Mouse (Mus musculus): ENCODE results near the gene 1700037H04Rik. TPM values are rescaled to one million over a fixed set of nuclear protein-coding genes. Genes with fewer than 3 reads are reported as not detected.
A peak's percentile ranks its signal among the peaks of the same experiment; 100 is the strongest.

1700037H04Rik gene
- polyA plus RNA-seq, 1 experiment from 2014 or later = 135 TPM

GRCm38 (mm10) chr2:131134826-131135400 is 25.0 kb downstream of the 1700037H04Rik start:
- H3K4me2 ChIP-seq = peak overlapping the region; percentile 72
- no peaks in the 10 kb centered on the region for H3K27me3 ChIP-seq
- 73% methylated on average over 8 of the region's 8 CpGs for WGBS (ENCODE audit: insufficient replicate concordance)
- H3K4me3 ChIP-seq (replicated peaks) = peak overlapping the region; percentile 14; the same call in 1 of the 2 replicates
- peak overlapping the region; percentile 67 for H3K9ac ChIP-seq
- H3K4me1 ChIP-seq (replicated peaks) = peaks cover 75% of the 10 kb centered on the region
- H3K36me3 ChIP-seq (replicated peaks) = no peaks in the 10 kb centered on the region
- H3K27ac ChIP-seq (replicated peaks) = peak overlapping the region; percentile 98
- no peak for ATAC-seq (ENCODE audit: insufficient read depth)
- H3K9me3 ChIP-seq (replicated peaks) = no peaks in the 10 kb centered on the region

GRCm38 (mm10) chr2:131134381-131134780 is 25.5 kb downstream of the 1700037H04Rik start:
- H3K9ac ChIP-seq = peak overlapping the region; percentile 67; the same call in 1 of the 2 replicates
- no peaks in the 10 kb centered on the region for H3K36me3 ChIP-seq (replicated peaks)
- ATAC-seq (ENCODE audit: insufficient read depth) = no peak
- H3K9me3 ChIP-seq (replicated peaks) = no peaks in the 10 kb centered on the region
- H3K27me3 ChIP-seq = no peaks in the 10 kb centered on the region
- WGBS (ENCODE audit: insufficient replicate concordance) = 13% methylated on average over 1 of the region's 1 CpGs
- H3K4me1 ChIP-seq (replicated peaks) = peaks cover 75% of the 10 kb centered on the region
- H3K4me3 ChIP-seq (replicated peaks) = no peak overlapping the region
- peak overlapping the region; percentile 98 for H3K27ac ChIP-seq (replicated peaks)
- H3K4me2 ChIP-seq = no peak overlapping the region

- Histone ChIP-seq H3K9ac (0 out of 2 replicates have a peak within 1 kb of the TSS, but pooled peaks have one; percentile 67), H3K9me3 (replicated peaks) (no peaks in the 10 kb centered on the region), H3K4me2 (no peak within 1 kb of the TSS), H3K4me3 (replicated peaks) (no peak within 1 kb of the TSS), H3K4me1 (replicated peaks) (peaks cover 84% of the 10 kb centered on the region), H3K27me3 (no peaks in the 10 kb centered on the region), H3K27ac (replicated peaks) (peak within 1 kb of the TSS; percentile 98), H3K36me3 (replicated peaks) (no peaks in the 10 kb centered on the region)
- ATAC-seq (ENCODE audit: insufficient read depth) = no peak
- 81% methylated on average over 9 of the region's 9 CpGs for WGBS (ENCODE audit: insufficient replicate concordance)
These were observed 26.8 kb downstream of the 1700037H04Rik start, which contains the start of gene Gm11037 for GRCm38 (mm10) chr2:131132930-131133547. Gm11037 (plus strand) TSS chr2:131133497.

GRCm38 (mm10) chr2:131132111-131132888 is 27.6 kb downstream of the 1700037H04Rik start:
- no peak for ATAC-seq (ENCODE audit: insufficient read depth)
- no peaks in the 10 kb centered on the region for H3K27me3 ChIP-seq
- no peaks in the 10 kb centered on the region for H3K9me3 ChIP-seq (replicated peaks)
- H3K36me3 ChIP-seq (replicated peaks) = no peaks in the 10 kb centered on the region
- WGBS (ENCODE audit: insufficient replicate concordance) = 72% methylated on average over 10 of the region's 10 CpGs
- no peak overlapping the region for H3K9ac ChIP-seq
- peaks cover 84% of the 10 kb centered on the region for H3K4me1 ChIP-seq (replicated peaks)
- H3K27ac ChIP-seq (replicated peaks) = peak overlapping the region; percentile 63
- H3K4me2 ChIP-seq = no peak overlapping the region
- no peak overlapping the region for H3K4me3 ChIP-seq (replicated peaks)

GRCm38 (mm10) chr2:131130849-131131248 is 29.0 kb downstream of the 1700037H04Rik start:
- H3K9ac ChIP-seq = no peak overlapping the region
- no peak overlapping the region for H3K4me2 ChIP-seq
- peak overlapping the region; percentile 63 for H3K27ac ChIP-seq (replicated peaks)

GRCm38 (mm10) chr2:131129836-131130235 is 30.0 kb downstream of the 1700037H04Rik start:
- H3K27ac ChIP-seq (replicated peaks) = peak overlapping the region; percentile 86
- peak overlapping the region; percentile 47 for H3K4me2 ChIP-seq
- H3K4me3 ChIP-seq (replicated peaks) = no peak overlapping the region
- H3K27me3 ChIP-seq = peaks cover 11% of the 10 kb centered on the region; the same call in 1 of the 2 replicates
- H3K4me1 ChIP-seq (replicated peaks) = peaks cover 82% of the 10 kb centered on the region
- no peaks in the 10 kb centered on the region for H3K36me3 ChIP-seq (replicated peaks)
- 37% methylated on average over 5 of the region's 5 CpGs for WGBS (ENCODE audit: insufficient replicate concordance)
- ATAC-seq (ENCODE audit: insufficient read depth) = peak; percentile 79
- H3K9me3 ChIP-seq (replicated peaks) = no peaks in the 10 kb centered on the region
- 0 out of 2 replicates have a peak overlapping the region, but pooled peaks have one; percentile 10 for H3K9ac ChIP-seq

More at GRCm38 (mm10) chr2:131130849-131131248, 29.0 kb downstream of the 1700037H04Rik start:
- 0 out of 2 replicates have a peak, but pooled peaks cover under 1% of the 10 kb centered on the region for H3K27me3 ChIP-seq
- H3K9me3 ChIP-seq (replicated peaks) = no peaks in the 10 kb centered on the region
- H3K4me1 ChIP-seq (replicated peaks) = peaks cover 85% of the 10 kb centered on the region
- H3K36me3 ChIP-seq (replicated peaks) = no peaks in the 10 kb centered on the region
- WGBS (ENCODE audit: insufficient replicate concordance) = 76% methylated on average over 2 of the region's 2 CpGs
- no peak overlapping the region for H3K4me3 ChIP-seq (replicated peaks)
- no peak for ATAC-seq (ENCODE audit: insufficient read depth)

- Histone ChIP-seq H3K9ac (no peak overlapping the region), H3K27ac (replicated peaks) (peak overlapping the region; percentile 86), H3K4me3 (replicated peaks) (no peak overlapping the region), H3K36me3 (replicated peaks) (no peaks in the 10 kb centered on the region), H3K9me3 (replicated peaks) (no peaks in the 10 kb centered on the region), H3K4me1 (replicated peaks) (peaks cover 76% of the 10 kb centered on the region), H3K27me3 (peaks cover 19% of the 10 kb centered on the region), H3K4me2 (peak overlapping the region; percentile 82)
- ATAC-seq (ENCODE audit: insufficient read depth) = no peak
- WGBS (ENCODE audit: insufficient replicate concordance) = 59% methylated on average over 3 of the region's 3 CpGs
These were observed 31.2 kb downstream of the 1700037H04Rik start for GRCm38 (mm10) chr2:131128636-131129157.

GRCm38 (mm10) chr2:131128211-131128610 is 31.7 kb downstream of the 1700037H04Rik start:
- peaks cover 75% of the 10 kb centered on the region for H3K4me1 ChIP-seq (replicated peaks)
- WGBS (ENCODE audit: insufficient replicate concordance) = 66% methylated on average over 5 of the region's 5 CpGs
- peak overlapping the region; percentile 63; the same call in 1 of the 2 replicates for H3K9ac ChIP-seq
- H3K4me3 ChIP-seq (replicated peaks) = peak overlapping the region; percentile 59
- H3K4me2 ChIP-seq = peak overlapping the region; percentile 82
- no peaks in the 10 kb centered on the region for H3K9me3 ChIP-seq (replicated peaks)
- H3K27me3 ChIP-seq = peaks cover 24% of the 10 kb centered on the region
- ATAC-seq (ENCODE audit: insufficient read depth) = no peak
- no peak overlapping the region for H3K27ac ChIP-seq (replicated peaks)
- no peaks in the 10 kb centered on the region for H3K36me3 ChIP-seq (replicated peaks)

GRCm38 (mm10) chr2:131127161-131127730 is 32.6 kb downstream of the 1700037H04Rik start, which contains the start of gene Hspa12b:
Hspa12b (plus strand) TSS chr2:131127280.
- ATAC-seq (ENCODE audit: insufficient read depth) = peak; percentile 74
- WGBS (ENCODE audit: insufficient replicate concordance) = under 1% methylated on average over 28 of the region's 28 CpGs
- H3K4me1 ChIP-seq (replicated peaks) = peaks cover 75% of the 10 kb centered on the region

GRCm38 (mm10) chr2:131125964-131126815 is 33.7 kb downstream of the 1700037H04Rik start:
- Histone ChIP-seq H3K9ac (peak overlapping the region; percentile 63; the same call in 1 of the 2 replicates), H3K9me3 (replicated peaks) (no peaks in the 10 kb centered on the region), H3K36me3 (replicated peaks) (no peaks in the 10 kb centered on the region), H3K4me1 (replicated peaks) (peaks cover 64% of the 10 kb centered on the region), H3K27me3 (peaks cover 29% of the 10 kb centered on the region), H3K4me2 (peak overlapping the region; percentile 82; the same call in 1 of the 2 replicates), H3K27ac (replicated peaks) (0 out of 2 replicates have a peak overlapping the region, but pooled peaks have one; percentile 49), H3K4me3 (replicated peaks) (no peak overlapping the region)
- no peak for ATAC-seq (ENCODE audit: insufficient read depth)
- 55% methylated on average over 9 of the region's 9 CpGs for WGBS (ENCODE audit: insufficient replicate concordance)

More at GRCm38 (mm10) chr2:131127161-131127730, 32.6 kb downstream of the 1700037H04Rik start, which contains the start of gene Hspa12b:
- Histone ChIP-seq H3K27me3 (peaks cover 29% of the 10 kb centered on the region), H3K4me3 (replicated peaks) (peak within 1 kb of the TSS; percentile 59), H3K4me2 (peak within 1 kb of the TSS; percentile 82), H3K9ac (peak within 1 kb of the TSS; percentile 63), H3K9me3 (replicated peaks) (no peaks in the 10 kb centered on the region), H3K27ac (replicated peaks) (peak within 1 kb of the TSS; percentile 49), H3K36me3 (replicated peaks) (no peaks in the 10 kb centered on the region)
